Mouse (Mus musculus) erythroblast, embryonic 14.5 days (primary cell): ENCODE data around the gene Ppara.

Source experiments
- GATA1 ChIP-seq: IDR thresholded peaks from 2 replicates; pipeline ENCODE4 v1.6.1; 2012; ENCODE audit warnings: low read length, inconsistent platforms, mixed read lengths
- TAL1 ChIP-seq: IDR thresholded peaks from 3 replicates; pipeline ENCODE4 v1.6.1; 2012; ENCODE audit warnings: low read length, inconsistent platforms, mixed read lengths

DNA sequence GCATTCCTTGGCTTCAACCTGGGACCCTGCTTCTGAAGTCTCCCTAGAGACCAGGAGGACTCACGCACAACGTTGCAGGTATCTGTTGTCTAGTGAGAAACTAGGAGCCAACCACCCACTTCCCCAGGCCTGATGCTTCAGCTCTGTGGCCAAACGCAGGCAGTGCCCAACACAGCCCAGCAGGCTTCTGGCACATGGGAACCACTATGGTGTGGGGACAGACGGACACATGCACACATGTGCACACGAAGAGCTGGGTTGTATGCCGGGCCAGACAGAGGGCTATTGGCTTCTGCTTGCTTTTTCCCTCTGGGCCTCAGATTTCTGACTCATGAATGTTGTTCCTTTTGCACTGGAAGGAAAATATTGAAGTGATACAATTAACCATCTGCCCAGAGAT is 44.7 kb upstream of the Ppara start:
- TF ChIP-seq TAL1, result no peak
- TF ChIP-seq GATA1, result no peak
